Mouse (Mus musculus) activated CD4-positive, CD25-positive, alpha-beta regulatory T cell, adult 4 months (primary cell): Measurements from ENCODE around the gene Phgr1. TPM values are rescaled to one million over a fixed set of nuclear protein-coding genes. Genes with fewer than 3 reads are reported as not detected.

ENCODE experiments used
- ATAC-seq: one replicate; pipeline ENCODE4 v1.8.0; 2017
- polyA plus RNA-seq, 2 experiments: library from polyadenylated mRNA; unstranded; fragments of 100-300 nt; shearing (Covaris generic); gene quantifications; one replicate each; pipeline ENCODE4 v1.2.1; 2017

Phgr1 gene
- polyA plus RNA-seq, 2 experiments from 2014 or later, result not detected

GRCm38 (mm10) chr2:118824396-118824795 is 51.8 kb downstream of the Phgr1 start:
- no peak for ATAC-seq

Other genes starting within 250 kb of the Phgr1 start
- under 1 TPM; 0.18 to 0.19 TPM for gene Bmf, start 223.1 kb upstream of the Phgr1 start, polyA plus RNA-seq
- 10 to 100 TPM; 11.4 to 18.8 TPM for gene Bub1b, start 174.6 kb upstream of the Phgr1 start, polyA plus RNA-seq
- gene Pak6, start 109.5 kb upstream of the Phgr1 start, polyA plus RNA-seq, result not detected
- gene Ankrd63, start 68.8 kb upstream of the Phgr1 start, polyA plus RNA-seq, result not detected
- 10 to 100 TPM; 17.4 to 20.2 TPM for gene Plcb2, start 44.3 kb upstream of the Phgr1 start, polyA plus RNA-seq
- 10 to 100 TPM; 19.8 to 27.2 TPM for gene Inafm2, start 27.0 kb upstream of the Phgr1 start, polyA plus RNA-seq
- not detected for gene Ccdc9b, start 10.1 kb upstream of the Phgr1 start, polyA plus RNA-seq
- under 1 TPM in 1 of 2 experiments, not detected in 1; 0.25 TPM for gene Disp2, start 7.0 kb downstream of the Phgr1 start, polyA plus RNA-seq
- gene Knstrn, start 41.2 kb downstream of the Phgr1 start, polyA plus RNA-seq, result 10 to 100 TPM; 23.7 to 30.8 TPM
- 10 to 100 TPM; 37.3 to 58.1 TPM for gene Ivd, start 89.2 kb downstream of the Phgr1 start, polyA plus RNA-seq
- gene Bahd1, start 127.6 kb downstream of the Phgr1 start, polyA plus RNA-seq, result 1 to 10 TPM; 3.6 TPM
- gene Chst14, start 153.7 kb downstream of the Phgr1 start, polyA plus RNA-seq, result 1 to 10 TPM; 1.3 to 1.5 TPM